Mouse (Mus musculus): Measurements from ENCODE around the gene Adgrf1. TPM values are rescaled to one million over a fixed set of nuclear protein-coding genes. Genes with fewer than 3 reads are reported as not detected.

Gene Adgrf1
- polyA plus RNA-seq, 1 experiment = not detected

DNA sequence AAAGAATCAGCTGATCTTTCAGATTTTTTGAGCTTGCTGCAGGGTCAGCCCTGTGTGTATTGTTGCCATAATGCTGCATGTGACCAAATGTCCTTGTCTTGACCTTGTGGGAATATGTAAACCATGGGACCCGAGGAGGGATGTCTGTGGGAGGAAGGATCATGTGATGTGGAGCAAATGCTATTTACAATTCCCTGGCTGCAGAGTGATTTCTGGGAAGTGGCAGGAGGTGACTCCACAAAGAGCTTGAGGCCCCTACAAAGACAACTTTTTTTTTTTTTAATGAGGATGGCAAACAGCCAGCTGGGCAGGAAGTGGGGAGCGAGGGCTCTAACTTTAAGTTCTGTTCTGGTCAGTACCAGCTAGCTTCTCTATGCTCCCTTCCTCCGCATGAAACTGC lies 20.5 kb upstream of the Adgrf1 start:
- TF ChIP-seq CTCF (IDR thresholded peaks at IDR 0.05; ENCODE audit: borderline replicate concordance, extremely low read depth, insufficient read depth, insufficient read length) = no peak
- no peak for TF ChIP-seq POLR2A (IDR thresholded peaks at IDR 0.05; ENCODE audit: borderline replicate concordance, extremely low read depth, insufficient read depth, insufficient read length, poor library complexity, severe bottlenecking)

DNA sequence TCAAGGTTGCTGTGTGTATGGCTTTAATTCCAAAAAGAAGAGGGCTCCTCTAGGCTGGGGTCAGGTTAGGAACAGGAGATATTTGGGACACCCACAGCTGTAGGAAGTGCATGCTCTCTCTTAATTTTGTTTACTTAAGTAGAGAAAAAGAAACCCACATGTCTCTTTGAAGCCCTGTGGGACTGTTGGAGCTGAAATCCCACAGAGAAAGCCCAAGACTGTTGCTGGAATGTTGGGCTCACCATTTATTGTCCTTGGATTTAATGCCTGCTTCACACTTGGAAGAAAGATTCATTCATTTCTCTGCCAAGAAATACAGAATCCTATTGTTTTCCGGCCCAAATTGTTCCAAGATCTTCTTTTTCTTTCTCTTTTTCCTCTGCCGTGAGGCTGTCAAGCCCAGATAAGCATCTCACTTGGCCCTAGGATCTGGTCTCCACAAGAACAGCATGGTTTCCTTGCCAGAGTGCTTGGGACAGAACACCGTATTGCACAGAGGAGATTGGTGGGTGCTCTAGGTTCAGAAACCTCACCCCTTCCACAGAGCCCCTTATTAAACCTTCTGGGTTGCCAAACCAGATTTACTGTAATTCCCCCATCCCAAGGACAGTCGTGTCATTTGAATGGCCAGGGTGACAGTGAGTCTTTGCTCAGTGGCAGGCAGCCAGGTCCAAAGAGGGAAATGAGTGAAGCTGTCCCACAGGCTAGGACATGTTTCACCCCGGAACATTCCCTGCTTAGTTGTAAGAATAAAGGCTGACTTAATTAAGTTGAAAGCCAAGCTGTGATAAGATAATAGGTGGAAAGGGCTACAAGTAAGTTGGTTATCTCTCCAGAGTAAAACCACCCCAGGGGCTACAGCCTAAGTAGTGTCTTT lies 18.6 kb upstream of the Adgrf1 start:
- DNase-seq (ENCODE audit: low read depth) = peak; percentile 26
- no peak for TF ChIP-seq POLR2A (IDR thresholded peaks at IDR 0.05; ENCODE audit: borderline replicate concordance, extremely low read depth, insufficient read depth, insufficient read length, poor library complexity, severe bottlenecking)
- no peak for TF ChIP-seq CTCF (IDR thresholded peaks at IDR 0.05; ENCODE audit: borderline replicate concordance, extremely low read depth, insufficient read depth, insufficient read length)

More for the DNA sequence above, 20.5 kb upstream of the Adgrf1 start:
- peak; percentile 59 for DNase-seq (ENCODE audit: low read depth)

DNA sequence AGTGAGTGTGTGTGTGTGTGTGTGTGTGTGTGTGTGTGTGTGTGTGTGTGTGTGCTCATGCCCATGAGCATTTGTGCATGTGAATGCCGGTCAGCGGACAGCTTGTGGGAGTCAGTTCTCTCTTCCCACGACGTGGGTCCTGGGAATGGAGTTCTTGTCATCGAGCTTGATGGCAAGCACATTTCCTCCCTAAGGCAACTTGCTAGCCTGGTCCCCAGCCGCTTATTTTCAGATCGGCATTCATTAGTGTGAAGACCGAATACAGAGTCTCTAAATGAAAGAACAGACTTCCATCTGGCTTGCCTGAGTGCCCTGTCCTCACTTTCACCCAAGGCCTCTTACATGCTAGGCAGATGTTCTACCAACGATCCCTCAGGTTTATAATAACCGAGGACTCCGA lies 17.3 kb upstream of the Adgrf1 start:
- no peak for TF ChIP-seq CTCF (IDR thresholded peaks at IDR 0.05; ENCODE audit: borderline replicate concordance, extremely low read depth, insufficient read depth, insufficient read length)
- TF ChIP-seq POLR2A (IDR thresholded peaks at IDR 0.05; ENCODE audit: borderline replicate concordance, extremely low read depth, insufficient read depth, insufficient read length, poor library complexity, severe bottlenecking) = no peak
- DNase-seq (ENCODE audit: low read depth) = peak; percentile 28

DNA sequence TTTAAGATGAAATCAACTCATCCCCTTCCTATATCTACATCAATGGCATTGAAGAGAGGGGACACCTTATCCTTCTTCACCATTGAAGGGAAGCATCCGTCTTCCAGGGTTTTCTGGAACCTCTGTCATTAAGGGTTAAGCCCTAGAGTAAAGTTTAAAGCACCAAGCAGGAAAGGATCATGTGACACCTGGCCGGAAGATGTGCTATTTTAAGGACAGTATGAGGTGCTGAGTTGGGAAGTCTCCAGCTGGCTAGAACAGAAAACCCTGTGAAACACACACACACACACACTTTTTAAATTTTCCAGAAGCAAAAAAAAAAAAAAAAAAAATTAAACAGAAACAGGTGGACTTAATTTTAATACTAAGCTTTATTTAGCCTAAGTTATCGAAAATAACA lies 15.9 kb upstream of the Adgrf1 start:
- no peak for TF ChIP-seq POLR2A (IDR thresholded peaks at IDR 0.05; ENCODE audit: borderline replicate concordance, extremely low read depth, insufficient read depth, insufficient read length, poor library complexity, severe bottlenecking)
- TF ChIP-seq CTCF (IDR thresholded peaks at IDR 0.05; ENCODE audit: borderline replicate concordance, extremely low read depth, insufficient read depth, insufficient read length) = no peak
- no peak for DNase-seq (ENCODE audit: low read depth)

DNA sequence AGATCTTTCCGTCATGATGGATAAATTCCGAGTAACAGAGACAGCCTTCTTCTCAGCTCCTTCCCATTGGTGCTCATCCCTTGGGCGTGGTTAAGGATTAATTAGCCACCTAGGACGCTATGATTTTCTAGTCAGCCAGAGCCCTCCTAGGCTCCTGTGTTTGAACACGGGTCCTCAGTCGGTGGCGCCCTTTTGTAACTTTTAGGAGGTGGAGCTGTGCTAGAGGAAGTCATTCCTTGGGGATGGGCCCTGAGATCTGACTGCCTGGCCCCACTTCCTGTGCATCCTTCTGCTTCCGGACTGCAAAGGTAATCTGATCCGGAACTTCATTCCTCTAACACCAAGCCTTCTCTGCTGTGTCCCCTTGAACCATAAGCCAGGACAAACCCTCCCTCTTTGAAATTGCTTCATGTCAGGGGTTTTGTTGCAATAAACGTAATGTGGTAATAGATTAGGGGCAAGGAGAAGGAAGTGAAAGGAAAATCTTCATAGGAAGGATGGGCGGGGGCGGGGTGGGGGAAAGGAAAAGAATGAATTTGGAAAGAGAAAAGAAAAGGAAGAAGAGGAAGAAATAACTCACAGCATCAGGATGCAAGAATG lies 13.5 kb upstream of the Adgrf1 start:
- no peak for DNase-seq (ENCODE audit: low read depth)
- no peak for TF ChIP-seq CTCF (IDR thresholded peaks at IDR 0.05; ENCODE audit: borderline replicate concordance, extremely low read depth, insufficient read depth, insufficient read length)
- TF ChIP-seq POLR2A (IDR thresholded peaks at IDR 0.05; ENCODE audit: borderline replicate concordance, extremely low read depth, insufficient read depth, insufficient read length, poor library complexity, severe bottlenecking) = no peak

DNA sequence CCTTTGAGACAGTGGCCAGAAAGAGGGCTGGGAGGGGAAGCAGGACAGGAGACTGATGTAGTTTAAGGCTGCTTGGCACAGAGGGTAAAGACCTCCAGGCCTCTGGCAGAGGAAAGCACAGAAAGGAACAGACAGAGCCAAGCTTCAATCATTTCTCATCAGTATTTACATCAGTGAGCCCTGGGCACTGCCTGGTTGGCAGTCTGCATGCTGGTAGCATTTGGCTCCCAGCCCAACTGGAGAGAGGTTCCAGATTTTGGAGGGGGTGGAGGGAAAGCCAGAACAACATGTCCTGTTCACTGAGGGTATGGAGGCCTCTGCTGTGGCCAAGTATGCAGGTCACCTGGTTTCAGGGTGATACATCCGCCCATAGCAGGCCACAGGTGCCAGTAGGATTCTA lies 12.4 kb upstream of the Adgrf1 start:
- peak; percentile 37 for DNase-seq (ENCODE audit: low read depth)
- TF ChIP-seq POLR2A (IDR thresholded peaks at IDR 0.05; ENCODE audit: borderline replicate concordance, extremely low read depth, insufficient read depth, insufficient read length, poor library complexity, severe bottlenecking) = no peak
- no peak for TF ChIP-seq CTCF (IDR thresholded peaks at IDR 0.05; ENCODE audit: borderline replicate concordance, extremely low read depth, insufficient read depth, insufficient read length)

DNA sequence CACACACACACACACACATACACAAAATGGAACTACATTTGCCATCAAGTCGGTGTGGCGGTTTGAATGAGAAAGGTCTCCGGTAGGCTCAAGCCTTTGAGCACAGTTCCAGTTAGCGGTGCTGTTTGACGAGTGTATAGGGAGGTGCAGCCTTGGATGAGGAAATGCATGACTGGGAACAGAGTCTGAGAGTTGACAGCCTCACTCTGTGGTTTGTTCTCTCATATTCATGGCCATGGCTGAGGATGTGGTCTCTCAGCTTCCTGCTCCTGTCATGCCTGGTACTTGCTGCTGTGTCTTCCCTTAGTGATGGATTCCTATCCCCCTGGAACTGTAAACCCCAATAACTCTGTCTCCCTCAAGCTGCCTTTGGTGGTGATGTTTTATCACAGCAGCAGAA lies 8.2 kb upstream of the Adgrf1 start:
- no peak for TF ChIP-seq POLR2A (IDR thresholded peaks at IDR 0.05; ENCODE audit: borderline replicate concordance, extremely low read depth, insufficient read depth, insufficient read length, poor library complexity, severe bottlenecking)
- TF ChIP-seq CTCF (IDR thresholded peaks at IDR 0.05; ENCODE audit: borderline replicate concordance, extremely low read depth, insufficient read depth, insufficient read length) = no peak
- no peak for DNase-seq (ENCODE audit: low read depth)

DNA sequence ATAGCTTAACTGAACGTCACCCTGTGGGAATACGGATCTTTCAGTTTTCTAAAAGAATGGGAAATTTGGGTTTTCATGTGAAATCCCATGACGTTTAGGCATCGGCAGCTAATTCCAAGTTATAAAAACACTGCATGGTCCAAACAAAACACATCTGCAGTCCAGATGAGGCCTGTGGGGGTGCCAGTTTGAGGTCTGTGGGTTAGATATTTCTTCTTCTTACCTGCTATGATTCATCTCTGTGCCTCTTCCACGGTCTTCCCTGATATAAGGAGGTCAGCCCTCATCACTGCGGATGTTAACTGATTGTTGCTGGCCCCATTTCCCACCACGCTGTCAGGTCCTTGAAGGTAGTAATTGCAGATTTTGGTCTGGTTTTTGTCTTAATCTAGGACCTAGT lies 5.4 kb upstream of the Adgrf1 start:
- TF ChIP-seq POLR2A (IDR thresholded peaks at IDR 0.05; ENCODE audit: borderline replicate concordance, extremely low read depth, insufficient read depth, insufficient read length, poor library complexity, severe bottlenecking) (no peak), CTCF (IDR thresholded peaks at IDR 0.05; ENCODE audit: borderline replicate concordance, extremely low read depth, insufficient read depth, insufficient read length) (no peak)
- no peak for DNase-seq (ENCODE audit: low read depth)

DNA sequence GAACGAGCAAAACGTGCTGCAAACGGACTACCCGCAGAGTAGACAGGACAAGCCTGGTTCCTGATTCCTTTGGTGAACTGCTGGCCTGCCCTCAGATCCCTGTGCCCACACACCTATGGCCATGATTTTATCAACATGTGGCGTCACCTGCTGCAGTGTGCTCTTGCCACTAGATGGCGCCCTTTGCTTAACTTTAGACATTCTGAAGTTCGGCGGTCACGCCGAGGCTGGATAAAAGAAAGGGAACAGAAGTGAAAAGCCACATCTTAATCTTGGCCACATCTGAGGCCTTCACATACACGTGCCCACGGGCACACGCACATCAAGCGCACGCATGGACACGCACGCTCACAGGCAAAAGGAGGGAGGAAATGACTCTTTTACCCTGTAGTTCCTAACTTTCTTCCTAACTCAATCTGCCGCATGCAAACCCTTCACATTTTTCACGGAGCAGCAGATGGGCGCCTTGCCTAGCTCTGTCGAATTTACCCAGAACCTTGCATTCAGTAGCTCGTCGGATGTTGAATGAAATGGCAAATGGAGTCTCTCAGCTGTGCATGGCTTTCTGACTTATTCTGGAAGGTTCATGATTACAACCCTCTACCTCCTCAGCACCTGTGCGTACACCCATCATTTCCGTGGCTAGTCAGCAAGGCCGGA lies 4.8 kb upstream of the Adgrf1 start:
- peak; percentile 93 for DNase-seq (ENCODE audit: low read depth)
- TF ChIP-seq POLR2A (IDR thresholded peaks at IDR 0.05; ENCODE audit: borderline replicate concordance, extremely low read depth, insufficient read depth, insufficient read length, poor library complexity, severe bottlenecking) (no peak), CTCF (IDR thresholded peaks at IDR 0.05; ENCODE audit: borderline replicate concordance, extremely low read depth, insufficient read depth, insufficient read length) (peak; percentile 96)

DNA sequence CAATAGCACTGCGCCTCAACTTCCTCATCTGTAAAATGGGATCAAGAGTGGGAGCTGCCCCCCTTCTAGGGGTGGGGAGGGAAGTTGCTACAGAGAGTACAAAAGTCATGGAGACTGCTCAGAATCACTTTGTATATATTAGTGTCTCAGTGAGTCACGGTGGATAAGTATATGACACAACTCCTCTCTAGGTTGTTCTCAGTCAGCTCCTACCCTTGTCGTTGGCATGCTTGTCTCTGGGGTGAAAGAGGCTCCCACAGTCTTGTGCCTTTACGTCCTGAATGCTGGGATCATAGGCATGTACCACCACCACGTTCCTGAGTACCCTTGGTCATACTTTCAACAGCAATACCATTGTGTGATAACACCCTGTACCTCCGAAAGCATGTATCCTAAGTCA lies 4.2 kb upstream of the Adgrf1 start:
- no peak for DNase-seq (ENCODE audit: low read depth)
- TF ChIP-seq POLR2A (IDR thresholded peaks at IDR 0.05; ENCODE audit: borderline replicate concordance, extremely low read depth, insufficient read depth, insufficient read length, poor library complexity, severe bottlenecking) (no peak), CTCF (IDR thresholded peaks at IDR 0.05; ENCODE audit: borderline replicate concordance, extremely low read depth, insufficient read depth, insufficient read length) (no peak)

DNA sequence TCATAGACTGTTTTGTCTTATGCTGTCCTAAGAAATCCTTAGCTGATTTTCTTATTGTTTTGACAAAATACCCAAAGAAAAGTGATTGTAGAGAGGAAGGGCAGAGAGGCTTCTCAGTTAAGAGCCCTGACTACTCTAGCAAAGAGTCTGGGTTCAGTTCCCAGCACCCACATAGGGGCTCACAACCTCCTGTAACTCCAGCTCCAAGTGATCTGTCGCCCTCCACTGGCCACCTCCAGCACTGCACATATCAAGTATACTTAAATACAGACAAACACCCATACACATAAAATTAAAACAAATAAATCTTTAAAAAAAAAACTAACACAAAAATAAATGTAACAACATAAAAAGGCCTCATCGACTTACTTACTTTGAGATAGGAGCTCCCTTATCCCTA lies 3.5 kb upstream of the Adgrf1 start:
- DNase-seq (ENCODE audit: low read depth) = no peak
- TF ChIP-seq POLR2A (IDR thresholded peaks at IDR 0.05; ENCODE audit: borderline replicate concordance, extremely low read depth, insufficient read depth, insufficient read length, poor library complexity, severe bottlenecking) (no peak), CTCF (IDR thresholded peaks at IDR 0.05; ENCODE audit: borderline replicate concordance, extremely low read depth, insufficient read depth, insufficient read length) (no peak)

Data from brain, embryonic 14.5 days (tissue).